Mouse (Mus musculus) urinary bladder, adult 18-20 months (tissue): ENCODE results near the gene Stat2.
"Not testable (repeated sequence)": the region's sequence is repeated elsewhere in the genome, so short reads cannot be mapped to it uniquely, and the experiment has no call there.

Experiments
- DNase-seq, 2 experiments: peaks; one replicate each; pipeline ENCODE4 v3.0.0; 2022; ENCODE audit warnings: low spot score in 2 of 2, mixed read lengths in 2 of 2

Stat2 gene

DNA sequence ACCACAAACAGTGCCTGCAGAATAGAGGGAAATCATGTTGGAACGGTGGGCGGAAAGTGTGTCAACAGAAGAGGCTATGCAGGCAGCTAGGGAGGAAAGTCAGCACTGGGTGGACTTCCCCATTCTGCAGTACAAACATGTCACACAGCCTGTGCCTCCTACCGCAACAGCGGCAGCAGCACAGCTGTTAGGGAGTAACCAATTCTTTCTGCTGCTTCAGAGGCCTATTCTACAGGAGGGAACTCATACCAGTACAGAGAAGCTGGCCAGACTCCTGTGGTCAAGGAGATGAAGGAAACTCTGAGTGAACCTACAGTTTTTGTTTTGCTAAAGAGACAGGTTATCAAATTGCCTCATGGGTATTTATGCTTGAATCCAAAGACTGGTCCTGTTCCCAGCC, 11.4 kb upstream of the Stat2 start:
- DNase-seq, result no peak

DNA sequence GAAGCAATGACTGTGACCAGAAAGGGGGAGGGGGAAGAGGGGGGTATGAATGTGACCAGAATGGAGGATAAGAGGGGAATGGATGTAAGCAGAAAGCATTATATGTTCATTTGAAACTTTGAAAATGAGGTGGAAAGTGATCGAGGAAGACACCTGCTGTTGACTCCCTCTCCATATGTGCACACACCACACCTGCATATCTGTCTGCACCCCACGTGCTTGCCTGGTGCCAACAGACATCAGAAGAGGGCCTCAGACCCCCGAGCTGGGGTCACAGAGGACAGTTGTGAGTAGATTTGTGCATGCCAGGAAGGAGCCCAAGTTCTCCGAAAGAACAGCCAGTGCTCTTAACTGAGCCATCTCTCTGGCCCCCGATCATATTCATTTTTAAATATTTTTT, 10.4 kb upstream of the Stat2 start:
- no peak for DNase-seq

DNA sequence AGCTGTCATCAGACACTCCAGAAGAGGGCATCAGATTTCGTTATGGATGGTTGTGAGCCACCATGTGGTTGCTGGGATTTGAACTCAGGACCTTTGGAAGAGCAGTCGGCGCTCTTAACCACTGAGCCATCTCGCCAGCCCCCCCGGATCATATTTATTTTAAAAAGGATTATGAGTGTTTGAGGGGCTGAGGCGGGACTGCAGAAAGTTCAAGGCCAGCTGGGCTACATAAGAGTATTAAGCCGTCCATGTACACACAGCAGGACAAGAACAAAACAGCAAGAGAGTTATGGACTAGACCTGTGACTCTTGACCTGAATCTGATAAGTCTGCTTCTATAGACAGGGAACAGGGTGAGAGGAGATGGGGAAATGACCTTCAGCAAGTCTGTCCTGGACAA, 10.0 kb upstream of the Stat2 start:
- not testable (repeated sequence) for DNase-seq

DNA sequence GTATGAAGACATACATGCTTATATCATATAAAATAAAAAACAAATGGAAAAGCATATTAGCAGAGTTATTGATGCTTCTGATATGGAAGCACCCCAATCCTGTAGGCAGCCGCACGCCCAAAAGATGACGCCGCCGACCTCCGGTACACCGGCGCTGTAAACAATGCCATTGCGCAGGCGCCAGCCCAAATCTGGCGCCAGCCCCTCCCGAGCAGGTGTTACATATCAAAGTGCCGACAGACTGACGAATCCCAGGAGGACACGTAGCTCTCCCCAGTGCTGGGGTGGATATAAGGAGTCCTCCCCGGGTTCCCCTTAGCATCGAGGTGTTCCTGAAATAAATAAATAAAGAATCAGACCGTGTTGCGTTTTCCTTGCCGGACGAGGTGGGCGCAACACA, 8.1 kb upstream of the Stat2 start:
- DNase-seq, result no peak

DNA sequence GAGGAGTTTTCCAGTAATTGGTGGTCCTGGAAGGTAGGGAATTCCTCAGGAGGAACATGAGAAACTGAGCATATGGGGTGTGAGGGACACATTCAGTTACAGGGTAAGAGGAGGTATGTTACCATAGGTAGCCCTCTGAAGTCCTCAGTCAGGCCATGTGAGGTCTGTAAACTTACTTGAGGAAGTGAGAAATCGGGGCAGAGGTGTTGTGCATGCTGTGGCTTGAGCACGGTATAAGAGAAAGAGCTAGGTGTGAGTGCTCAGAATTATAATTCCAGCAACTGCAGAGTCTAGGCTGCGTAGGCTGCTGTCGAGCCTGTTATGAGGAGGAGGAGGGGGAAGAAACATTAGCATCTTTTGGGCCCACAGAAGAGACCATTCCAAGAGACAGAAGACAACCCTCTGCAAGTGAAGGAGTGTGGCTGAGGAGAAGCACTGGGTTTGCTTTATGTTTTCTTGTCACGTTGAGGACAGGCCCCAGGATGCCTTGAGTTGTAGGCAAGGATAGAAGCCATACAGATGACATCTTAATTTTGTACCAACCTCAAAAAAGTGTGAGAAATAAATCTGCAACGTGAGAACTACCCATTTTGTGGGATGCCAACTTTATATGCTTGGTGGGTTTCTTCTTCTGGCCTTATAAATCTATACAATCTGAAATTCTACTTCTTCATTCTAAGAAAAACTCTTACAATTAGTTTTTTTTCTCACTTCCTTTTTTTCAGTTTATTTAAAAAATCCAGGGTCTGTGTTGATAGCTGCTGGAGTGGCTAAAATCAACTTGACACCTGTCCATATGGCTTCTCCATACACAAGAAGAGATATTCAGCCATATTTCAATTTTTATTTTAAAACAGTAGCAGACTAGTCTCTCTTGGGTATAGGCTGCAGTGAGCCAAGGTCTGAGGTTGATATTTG, 6.7 kb upstream of the Stat2 start:
- DNase-seq, result no peak

DNA sequence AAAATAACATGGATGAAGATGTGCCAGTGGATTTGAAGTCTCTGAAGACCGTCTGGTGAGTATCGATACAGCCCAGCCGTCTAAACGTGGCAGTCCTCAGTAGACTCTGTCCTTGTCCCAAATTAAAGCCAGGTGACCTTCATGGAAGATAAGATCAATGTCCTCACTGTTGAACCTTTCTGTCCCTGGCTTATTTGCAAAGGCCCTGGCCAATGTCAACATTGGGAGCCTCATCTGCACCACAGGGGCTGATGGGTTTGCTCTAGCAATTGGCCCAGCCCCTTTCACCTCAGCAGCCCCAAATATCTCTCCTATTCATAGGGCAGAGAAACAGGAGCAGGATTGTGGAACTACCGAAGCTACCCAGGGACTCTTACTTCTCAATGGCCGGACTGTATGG, 2.0 kb upstream of the Stat2 start, which contains the start of gene Apof:
Gene Apof, plus strand, starts transcription at position 301 of the 400 bp plus-strand sequence.
- DNase-seq, result no peak

DNA sequence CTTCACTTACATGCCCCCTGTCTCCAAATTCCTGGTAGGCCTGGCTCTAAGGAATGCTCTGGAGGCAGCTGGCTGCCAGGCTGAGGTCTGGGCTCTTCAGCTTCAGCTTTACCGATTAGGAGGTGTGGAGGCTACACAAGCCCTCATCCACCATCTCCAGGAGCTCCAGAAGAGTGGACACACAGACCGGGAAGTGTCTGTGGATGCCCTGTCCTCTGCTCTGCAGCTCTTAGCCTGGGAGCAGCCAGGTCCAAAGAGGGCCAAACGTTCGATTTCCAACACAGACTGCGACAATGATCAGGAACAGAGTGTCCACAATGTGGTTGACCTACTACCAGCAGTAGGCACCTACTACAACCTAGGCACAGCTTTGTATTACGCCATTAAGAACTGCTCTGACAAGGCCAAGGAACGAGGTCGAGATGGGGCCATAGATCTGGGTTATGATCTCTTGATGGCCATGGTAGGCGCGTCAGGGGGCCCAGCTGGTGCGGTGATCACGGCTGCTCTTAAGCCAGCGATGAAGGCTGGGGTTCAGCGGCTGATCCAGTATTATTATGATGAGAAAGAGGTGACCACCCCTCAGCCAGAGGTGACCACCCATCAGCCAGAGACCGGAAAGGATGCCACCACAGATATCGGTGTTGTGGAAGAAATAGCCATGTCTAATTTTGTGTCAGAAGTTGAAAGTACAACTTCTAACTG, 1.0 kb upstream of the Stat2 start:
- no peak for DNase-seq

DNA sequence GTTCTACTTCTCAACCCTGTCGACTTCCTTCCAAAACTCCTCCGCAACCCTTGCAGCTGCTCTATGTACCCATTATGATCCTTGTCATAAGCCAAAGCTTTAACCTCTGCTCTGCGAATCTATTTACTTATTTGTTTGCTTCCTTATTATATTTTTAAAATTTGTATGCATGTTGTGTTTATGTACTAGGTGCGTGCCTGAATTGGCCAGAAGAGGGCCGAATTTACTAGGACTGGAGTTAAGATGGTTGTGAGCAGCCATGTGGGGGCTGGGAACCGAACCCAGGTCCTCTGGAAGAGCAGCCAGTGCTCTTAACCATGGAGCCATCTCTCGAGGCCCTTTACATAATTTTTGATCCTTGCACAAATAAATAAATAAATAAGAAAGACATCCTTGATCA, 507 bp downstream of the Stat2 start:
- no peak for DNase-seq

DNA sequence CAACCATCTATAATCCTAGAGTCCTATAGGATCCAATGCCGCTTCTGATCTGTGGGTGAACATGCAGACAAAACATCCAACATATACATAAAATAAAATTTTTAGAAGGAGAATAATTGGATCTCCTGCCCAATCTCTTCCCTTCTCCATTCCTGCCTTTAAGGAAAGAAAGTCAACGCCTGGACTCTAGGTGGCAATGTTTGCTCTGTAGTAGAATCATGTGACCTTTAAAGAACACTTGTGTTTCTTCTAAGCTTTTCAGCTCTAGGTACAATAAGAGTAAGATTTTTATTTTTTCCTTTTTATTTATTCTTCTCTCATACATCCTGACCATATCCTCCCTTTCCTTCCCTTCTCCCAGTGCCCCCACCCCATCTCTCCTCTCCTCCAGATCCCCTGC, 1.5 kb downstream of the Stat2 start:
- DNase-seq, result no peak

DNA sequence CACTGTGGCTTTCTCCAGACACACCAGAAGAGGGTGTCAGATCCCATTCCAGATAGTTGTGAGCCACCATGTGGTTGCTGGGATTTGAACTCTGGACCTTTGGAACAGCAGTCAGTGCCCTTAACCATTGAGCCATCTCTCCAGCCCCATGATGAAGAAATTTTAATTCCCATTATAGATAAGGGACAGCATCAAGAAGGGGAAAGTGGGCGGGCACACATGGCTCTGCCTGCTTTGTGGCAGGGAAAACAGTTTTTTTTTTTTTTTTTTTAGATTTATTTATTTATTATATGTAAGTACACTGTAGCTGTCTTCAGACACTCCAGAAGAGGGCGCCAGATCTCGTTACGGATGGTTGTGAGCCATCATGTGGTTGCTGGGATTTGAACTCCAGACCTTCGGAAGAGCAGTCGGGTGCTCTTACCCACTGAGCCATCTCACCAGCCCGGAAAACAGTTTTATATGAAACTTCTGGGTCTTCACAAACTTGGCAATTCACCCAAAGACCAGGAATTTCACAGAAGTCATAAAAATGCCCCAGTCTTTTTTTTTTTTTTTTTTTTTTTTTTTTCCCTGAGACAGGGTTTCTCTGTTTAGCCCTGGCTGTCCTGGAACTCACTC, 2.6 kb downstream of the Stat2 start:
- DNase-seq, result not testable (repeated sequence)

DNA sequence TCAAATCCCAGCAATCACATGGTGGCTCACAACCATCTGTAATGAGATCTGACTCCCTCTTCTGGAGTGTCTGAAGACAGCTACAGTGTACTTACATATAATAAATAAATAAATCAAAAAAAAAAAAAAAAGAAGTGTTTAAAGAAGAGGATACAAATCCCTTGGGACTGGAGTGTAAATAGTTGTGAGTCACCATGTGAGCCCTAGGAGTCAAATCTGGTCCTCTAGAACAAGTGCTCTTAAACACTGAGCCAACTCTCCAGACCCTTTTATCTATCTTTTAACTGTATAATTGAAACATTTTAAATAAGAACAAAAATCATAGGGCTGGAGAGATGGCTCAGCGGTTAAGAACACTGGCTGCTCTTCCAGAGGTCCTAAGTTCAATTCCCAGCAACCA, 5.0 kb downstream of the Stat2 start:
- DNase-seq, result not testable (repeated sequence)

DNA sequence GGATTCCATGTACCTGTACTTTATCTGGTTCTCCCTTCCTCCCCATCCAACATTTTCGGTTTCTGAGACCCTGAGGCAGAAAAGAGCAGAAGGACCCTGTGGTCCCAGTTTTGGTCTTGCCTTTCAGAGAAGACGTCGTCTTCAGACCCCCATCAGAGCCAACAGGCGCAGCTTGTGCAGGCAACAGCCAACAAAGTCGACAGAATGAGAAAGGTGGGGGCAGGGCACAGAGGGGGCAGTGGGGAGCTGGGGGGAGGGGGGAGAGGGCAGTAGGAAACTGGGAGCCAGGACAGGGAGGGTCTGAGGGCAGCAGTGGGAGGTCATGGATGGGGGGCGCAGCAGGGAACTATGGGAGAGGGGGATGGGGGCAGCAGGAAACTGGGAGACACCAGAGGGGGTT, 7.8 kb downstream of the Stat2 start:
- DNase-seq, result no peak

DNA sequence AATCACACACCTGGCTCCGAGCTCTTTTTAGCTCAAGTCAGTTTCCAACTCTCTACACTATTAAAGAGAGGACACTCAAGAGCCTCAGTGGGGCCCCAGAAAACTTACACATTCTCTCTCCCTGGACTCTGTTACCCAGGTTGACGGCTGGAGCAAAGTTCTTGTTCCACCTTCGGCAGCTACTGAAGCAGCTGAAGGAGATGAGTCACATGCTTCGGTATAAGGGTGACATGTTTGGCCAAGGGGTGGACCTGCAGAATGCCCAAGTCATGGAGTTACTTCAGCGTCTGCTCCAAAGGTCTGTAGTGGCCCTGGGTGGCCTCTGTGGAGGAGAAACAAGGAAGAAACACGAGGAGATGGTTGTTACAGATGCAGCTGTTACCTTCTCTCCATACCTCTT, 10.6 kb downstream of the Stat2 start:
- DNase-seq, result no peak

DNA sequence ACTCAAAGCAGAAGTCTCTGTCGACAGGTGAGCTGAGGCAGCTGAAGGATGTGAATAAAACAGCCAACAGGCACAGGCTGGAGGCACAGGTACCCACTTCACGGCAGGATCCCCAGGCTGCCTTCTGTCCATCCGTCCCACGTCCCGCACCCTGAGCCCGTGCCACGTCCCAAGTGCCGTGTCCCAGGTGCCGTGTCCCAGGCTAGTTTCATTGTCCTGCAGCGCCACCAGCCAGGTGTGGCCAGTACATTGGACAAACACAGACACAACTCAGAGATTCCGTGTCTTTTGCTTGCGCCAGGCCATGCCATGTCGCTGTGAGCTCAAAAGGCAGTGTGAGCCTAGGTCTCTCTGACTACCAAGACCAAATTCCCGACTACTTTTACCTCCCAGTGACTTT, 11.3 kb downstream of the Stat2 start:
- DNase-seq, result no peak

DNA sequence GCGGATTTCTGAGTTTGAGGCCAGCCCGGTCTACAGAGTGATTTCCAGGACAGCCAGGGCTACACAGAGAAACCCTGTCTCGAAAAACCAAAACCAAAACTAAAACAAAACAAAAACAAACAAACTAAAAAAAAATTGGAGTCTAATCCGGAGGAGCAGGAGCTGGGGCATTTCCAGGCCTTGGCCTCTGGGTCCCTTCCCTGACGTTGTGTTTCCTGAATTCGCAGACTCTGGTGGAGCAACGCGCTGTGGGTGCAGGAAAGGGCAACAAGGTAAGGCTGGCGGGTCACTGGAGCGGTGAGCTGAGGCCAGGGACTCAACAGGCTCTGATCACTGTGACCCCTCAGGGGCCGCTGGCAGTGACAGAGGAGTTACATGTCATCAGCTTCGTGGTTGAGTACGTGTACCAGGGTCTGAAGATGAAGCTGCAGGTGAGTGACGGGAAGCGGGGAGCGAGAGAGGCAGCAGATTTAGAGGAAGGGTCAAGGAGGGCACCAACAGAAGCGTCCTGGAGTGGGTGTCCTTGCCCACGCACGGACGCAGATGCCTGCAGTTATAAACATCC, 12.6 kb downstream of the Stat2 start:
- DNase-seq, result no peak

DNA sequence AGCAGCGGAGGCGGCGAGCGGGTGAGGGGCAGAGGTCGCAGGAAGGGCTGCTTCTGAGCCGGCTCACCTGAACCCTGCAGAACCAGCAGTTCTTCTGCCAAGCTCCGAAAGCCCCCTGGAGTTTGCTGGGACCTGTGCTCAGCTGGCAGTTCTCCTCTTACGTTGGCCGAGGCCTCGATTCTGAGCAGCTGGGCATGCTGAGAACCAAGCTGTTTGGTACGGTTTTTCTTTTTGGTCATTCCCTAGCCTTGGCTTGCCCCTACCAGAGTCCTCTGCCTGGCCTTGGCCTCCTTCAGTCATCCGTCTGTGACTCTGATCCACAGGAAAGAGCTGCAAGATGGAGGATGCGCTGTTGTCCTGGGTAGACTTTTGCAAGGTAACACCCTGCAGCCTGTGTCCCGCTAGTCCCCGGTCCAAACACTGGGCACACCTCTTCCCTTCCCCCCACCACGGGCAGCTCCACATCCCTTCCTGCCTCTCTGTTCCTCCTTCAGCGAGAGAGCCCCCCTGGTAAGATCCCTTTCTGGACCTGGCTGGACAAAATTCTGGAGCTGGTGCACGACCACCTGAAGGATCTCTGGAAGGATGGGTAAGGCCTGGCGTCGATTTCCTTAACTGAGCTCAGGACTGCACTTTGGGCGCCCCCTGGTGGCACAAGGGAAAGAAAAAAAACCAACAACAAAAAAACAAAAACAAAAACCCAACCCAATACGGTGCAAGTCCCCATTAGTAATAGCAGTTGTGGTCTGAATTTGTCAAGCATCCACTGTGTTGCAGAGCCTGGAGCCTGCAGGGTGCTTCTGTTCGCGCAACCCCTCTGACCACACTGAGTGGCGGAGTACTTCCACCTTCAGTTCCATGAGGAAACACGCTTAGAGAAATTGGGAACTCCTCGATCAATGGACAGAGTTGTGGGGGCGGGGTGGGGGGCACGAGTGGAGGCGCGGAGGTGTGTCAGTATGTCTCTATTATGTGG, 13.5 kb downstream of the Stat2 start:
- DNase-seq, result peak in 1 of 2 experiments; percentile 60

DNA sequence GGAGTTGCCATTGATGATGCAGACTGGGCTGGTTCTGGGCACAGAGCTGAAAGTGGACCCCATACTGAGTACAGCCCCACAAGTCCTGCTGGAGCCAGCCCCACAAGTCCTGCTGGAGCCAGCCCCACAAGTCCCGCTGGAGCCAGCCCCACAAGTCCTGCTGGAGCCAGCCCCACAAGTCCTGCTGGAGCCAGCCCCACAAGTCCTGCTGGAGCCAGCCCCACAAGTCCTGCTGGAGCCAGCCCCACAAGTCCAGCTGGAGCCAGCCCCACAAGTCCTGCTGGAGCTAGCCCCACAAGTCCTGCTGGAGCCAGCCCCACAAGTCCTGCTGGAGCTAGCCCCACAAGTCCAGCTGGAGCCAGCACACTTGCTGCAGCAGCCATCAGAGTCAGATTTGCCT, 20.2 kb downstream of the Stat2 start:
- DNase-seq, result not testable (repeated sequence)

DNA sequence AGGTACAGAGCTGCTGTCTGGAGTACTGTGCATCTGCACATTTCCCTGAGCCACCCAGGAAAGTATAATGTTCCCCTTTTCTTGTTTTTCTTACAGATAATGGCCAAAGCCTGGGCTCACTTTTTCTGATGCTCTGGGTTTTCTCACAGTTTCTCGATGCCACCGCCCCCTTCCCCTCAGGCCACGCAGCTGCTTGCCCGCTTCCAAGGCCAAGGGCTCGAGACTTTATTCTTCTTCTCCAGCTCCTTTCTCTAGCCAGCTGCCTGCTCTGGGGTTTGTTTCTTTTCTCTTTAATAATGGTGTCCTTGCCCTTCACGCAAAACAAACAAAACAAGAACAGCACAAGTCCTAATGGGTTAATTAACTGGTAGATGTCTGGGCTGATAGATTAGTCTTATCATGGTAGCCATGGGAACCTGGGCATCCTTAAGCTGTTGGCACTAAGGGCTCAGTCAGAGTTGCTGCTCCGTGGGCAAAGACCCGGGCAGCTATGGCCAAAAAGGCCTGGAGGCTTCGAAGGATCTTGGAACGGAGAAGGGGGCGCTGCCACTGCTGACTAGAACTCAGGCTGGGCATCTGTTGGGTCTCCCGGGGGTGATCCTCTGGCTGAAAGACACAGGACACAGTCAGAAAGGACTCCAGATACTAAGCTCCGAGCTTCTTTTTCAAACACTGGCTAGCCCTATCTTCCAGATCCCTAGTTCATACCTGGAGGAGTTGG, 26.2 kb downstream of the Stat2 start:
- DNase-seq, result no peak

DNA sequence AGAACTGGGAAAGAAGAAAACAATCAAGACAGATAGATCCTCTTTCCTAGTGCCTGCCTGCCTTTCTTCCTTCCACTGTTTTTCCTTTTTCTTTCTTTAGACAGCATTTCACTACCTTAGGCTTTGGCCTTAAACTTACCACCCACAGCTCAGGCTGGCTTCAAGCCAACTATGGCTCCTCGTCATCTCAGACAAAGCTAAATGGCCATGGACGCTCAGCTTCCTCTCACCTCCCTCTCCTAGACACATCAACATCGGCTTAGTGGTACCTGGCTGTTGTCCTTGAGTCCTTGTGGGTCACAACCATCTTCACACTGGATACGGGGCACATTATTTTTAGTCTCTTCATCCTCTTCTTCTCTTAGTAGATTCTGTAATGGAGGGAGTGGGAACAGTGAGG, 26.9 kb downstream of the Stat2 start:
- DNase-seq, result no peak

DNA sequence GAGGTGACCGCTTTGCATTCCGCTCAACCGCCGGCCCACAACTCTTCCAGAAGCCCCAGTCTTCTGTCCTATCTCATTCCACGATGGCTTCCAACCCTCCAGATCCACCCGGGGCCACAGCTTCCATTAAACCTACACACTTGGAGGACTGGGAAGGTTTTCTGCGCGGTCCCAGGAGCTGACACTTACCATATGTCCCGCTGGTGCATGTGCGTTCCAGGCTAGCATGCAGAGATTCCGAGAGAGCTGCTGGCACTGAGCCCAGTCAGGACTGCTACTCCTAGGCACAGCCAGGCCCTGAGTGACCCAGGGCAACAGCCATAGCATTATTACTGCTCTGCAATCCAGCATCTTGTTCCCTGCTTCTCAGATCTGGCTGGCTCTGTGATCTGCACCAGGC, 27.3 kb downstream of the Stat2 start:
- DNase-seq, result no peak
